Mouse (Mus musculus): ENCODE measurements around the gene Ttf2. TPM values are rescaled to one million over a fixed set of nuclear protein-coding genes. Genes with fewer than 3 reads are reported as not detected.

The Ttf2 gene
- total and polyA plus RNA-seq, 2 experiments from 2014 or later: 1.5 to 3.6 TPM

- no peak overlapping the region for H3K27ac ChIP-seq (ENCODE audit: low read depth, low read length)
- no peak overlapping the region for H3K4me3 ChIP-seq (ENCODE audit: low read depth, low read length)
- H3K36me3 ChIP-seq (ENCODE audit: insufficient read depth, low read length): no peaks in the 10 kb centered on the region
- no peak overlapping the region for H3K4me2 ChIP-seq (ENCODE audit: low read depth, low read length, poor library complexity, severe bottlenecking)
- peak; percentile 26; the same call in 1 of the 2 replicates for ATAC-seq (ENCODE audit: low FRiP score)
- H3K4me1 ChIP-seq (ENCODE audit: insufficient read depth, low read length): no peaks in the 10 kb centered on the region
- no peak overlapping the region for H3K9ac ChIP-seq (replicated peaks; ENCODE audit: low read length, poor library complexity, severe bottlenecking)
- no peak for TF ChIP-seq CTCF (IDR thresholded peaks at IDR 0.05)
- no peaks in the 10 kb centered on the region for H3K9me3 ChIP-seq (ENCODE audit: low read length)
- whole genome bisulfite sequencing: 69% methylated on average over 7 of the region's 7 CpGs
- H3K27me3 ChIP-seq (ENCODE audit: insufficient read depth, low read length): no peaks in the 10 kb centered on the region
- DNase-seq (ENCODE audit: low spot score): no peak
Observed at GRCm38 (mm10) chr3:100911498-100912213, 57.8 kb downstream of the Ttf2 start.

- WGBS: 83% methylated on average over 9 of the region's 9 CpGs
- no peak overlapping the region for H3K9ac ChIP-seq (replicated peaks; ENCODE audit: low read length, poor library complexity, severe bottlenecking)
- DNase-seq (ENCODE audit: low spot score) (no peak), ATAC-seq (ENCODE audit: low FRiP score) (no peak)
- no peak for TF ChIP-seq CTCF (IDR thresholded peaks at IDR 0.05)
- H3K9me3 ChIP-seq (ENCODE audit: low read length): no peaks in the 10 kb centered on the region
- no peaks in the 10 kb centered on the region for H3K36me3 ChIP-seq (ENCODE audit: insufficient read depth, low read length)
- no peak overlapping the region for H3K4me3 ChIP-seq (ENCODE audit: low read depth, low read length)
- H3K27ac ChIP-seq (ENCODE audit: low read depth, low read length): no peak overlapping the region
- no peak overlapping the region for H3K4me2 ChIP-seq (ENCODE audit: low read depth, low read length, poor library complexity, severe bottlenecking)
- H3K4me1 ChIP-seq (ENCODE audit: insufficient read depth, low read length): no peaks in the 10 kb centered on the region
- H3K27me3 ChIP-seq (ENCODE audit: insufficient read depth, low read length): no peaks in the 10 kb centered on the region
Observed at GRCm38 (mm10) chr3:100911026-100911425, 58.4 kb downstream of the Ttf2 start.

- no peaks in the 10 kb centered on the region for H3K36me3 ChIP-seq (ENCODE audit: insufficient read depth, low read length)
- ATAC-seq (ENCODE audit: low FRiP score) (no peak), DNase-seq (ENCODE audit: low spot score) (no peak)
- no peak overlapping the region for H3K4me2 ChIP-seq (ENCODE audit: low read depth, low read length, poor library complexity, severe bottlenecking)
- 60% methylated on average over 5 of the region's 5 CpGs for whole genome bisulfite sequencing
- no peak overlapping the region for H3K27ac ChIP-seq (ENCODE audit: low read depth, low read length)
- H3K9ac ChIP-seq (replicated peaks; ENCODE audit: low read length, poor library complexity, severe bottlenecking): no peak overlapping the region
- H3K4me3 ChIP-seq (ENCODE audit: low read depth, low read length): no peak overlapping the region
- no peaks in the 10 kb centered on the region for H3K27me3 ChIP-seq (ENCODE audit: insufficient read depth, low read length)
- no peaks in the 10 kb centered on the region for H3K9me3 ChIP-seq (ENCODE audit: low read length)
- no peak for TF ChIP-seq CTCF (IDR thresholded peaks at IDR 0.05)
- H3K4me1 ChIP-seq (ENCODE audit: insufficient read depth, low read length): no peaks in the 10 kb centered on the region
Observed at GRCm38 (mm10) chr3:100910621-100911020, 58.8 kb downstream of the Ttf2 start.

GRCm38 (mm10) chr3:100908594-100908993 lies 60.9 kb downstream of the Ttf2 start:
- no peak overlapping the region for H3K4me2 ChIP-seq (ENCODE audit: low read depth, low read length, poor library complexity, severe bottlenecking)
- no peak for ATAC-seq (ENCODE audit: low FRiP score)
- H3K9me3 ChIP-seq (ENCODE audit: low read length): no peaks in the 10 kb centered on the region
- H3K36me3 ChIP-seq (ENCODE audit: insufficient read depth, low read length): no peaks in the 10 kb centered on the region
- no peak overlapping the region for H3K27ac ChIP-seq (ENCODE audit: low read depth, low read length)
- no peak for TF ChIP-seq CTCF (IDR thresholded peaks at IDR 0.05)
- H3K27me3 ChIP-seq (ENCODE audit: insufficient read depth, low read length): no peaks in the 10 kb centered on the region
- H3K4me1 ChIP-seq (ENCODE audit: insufficient read depth, low read length): no peaks in the 10 kb centered on the region
- H3K4me3 ChIP-seq (ENCODE audit: low read depth, low read length): no peak overlapping the region
- no peak overlapping the region for H3K9ac ChIP-seq (replicated peaks; ENCODE audit: low read length, poor library complexity, severe bottlenecking)
- no peak for DNase-seq (ENCODE audit: low spot score)
- 69% methylated on average over 6 of the region's 6 CpGs for WGBS

- DNase-seq (ENCODE audit: low spot score) (no peak), ATAC-seq (ENCODE audit: low FRiP score) (no peak)
- H3K4me1 ChIP-seq (ENCODE audit: insufficient read depth, low read length): no peaks in the 10 kb centered on the region
- no peak overlapping the region for H3K9ac ChIP-seq (replicated peaks; ENCODE audit: low read length, poor library complexity, severe bottlenecking)
- no peak overlapping the region for H3K27ac ChIP-seq (ENCODE audit: low read depth, low read length)
- WGBS: 25% methylated on average over 3 of the region's 3 CpGs
- H3K4me2 ChIP-seq (ENCODE audit: low read depth, low read length, poor library complexity, severe bottlenecking): no peak overlapping the region
- peak; percentile 49 for TF ChIP-seq CTCF (IDR thresholded peaks at IDR 0.05)
- H3K36me3 ChIP-seq (ENCODE audit: insufficient read depth, low read length): no peaks in the 10 kb centered on the region
- no peaks in the 10 kb centered on the region for H3K9me3 ChIP-seq (ENCODE audit: low read length)
- no peaks in the 10 kb centered on the region for H3K27me3 ChIP-seq (ENCODE audit: insufficient read depth, low read length)
- H3K4me3 ChIP-seq (ENCODE audit: low read depth, low read length): no peak overlapping the region
Observed at GRCm38 (mm10) chr3:100906916-100907315, 62.5 kb downstream of the Ttf2 start.

GRCm38 (mm10) chr3:100906128-100906527 lies 63.3 kb downstream of the Ttf2 start:
- DNase-seq (ENCODE audit: low spot score) (no peak), ATAC-seq (ENCODE audit: low FRiP score) (no peak)
- Histone ChIP-seq H3K4me1 (ENCODE audit: insufficient read depth, low read length) (no peaks in the 10 kb centered on the region), H3K36me3 (ENCODE audit: insufficient read depth, low read length) (no peaks in the 10 kb centered on the region), H3K9me3 (ENCODE audit: low read length) (no peaks in the 10 kb centered on the region), H3K27me3 (ENCODE audit: insufficient read depth, low read length) (no peaks in the 10 kb centered on the region), H3K4me2 (ENCODE audit: low read depth, low read length, poor library complexity, severe bottlenecking) (no peak overlapping the region), H3K27ac (ENCODE audit: low read depth, low read length) (no peak overlapping the region), H3K4me3 (ENCODE audit: low read depth, low read length) (no peak overlapping the region), H3K9ac (replicated peaks; ENCODE audit: low read length, poor library complexity, severe bottlenecking) (no peak overlapping the region)
- no peak for TF ChIP-seq CTCF (IDR thresholded peaks at IDR 0.05)
- 82% methylated on average over 6 of the region's 6 CpGs for WGBS

Measured in midbrain, postnatal 0 days (tissue).